Mouse (Mus musculus): Measurements from ENCODE around the gene Fdx1. TPM values are rescaled to one million over a fixed set of nuclear protein-coding genes. Genes with fewer than 3 reads are reported as not detected.
A peak's percentile ranks its signal among the peaks of the same experiment; 100 is the strongest.

Gene Fdx1
- total RNA-seq, 2 experiments from 2014 or later: 12.6 to 14.4 TPM

DNA sequence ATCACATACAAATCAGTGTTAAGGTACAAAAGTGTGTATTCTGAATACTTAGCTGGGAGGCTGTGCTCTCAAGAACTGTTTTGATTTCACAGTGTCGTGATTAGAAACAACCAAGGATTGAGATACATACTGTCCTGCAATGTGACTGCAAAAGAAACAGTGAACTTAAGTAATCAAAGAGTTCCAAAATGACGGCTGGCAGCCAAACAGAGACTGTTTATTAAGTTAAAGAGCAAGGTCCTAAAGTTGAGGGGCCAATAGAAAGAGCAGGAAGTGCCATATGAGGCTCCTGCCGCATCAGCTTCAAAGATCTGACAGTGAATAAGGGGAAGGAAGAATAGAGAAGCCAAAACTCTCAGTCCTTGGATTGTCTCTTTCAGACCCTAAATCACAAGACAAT, 10.5 kb upstream of the Fdx1 start:
- intact Hi-C loops (cut with DNase I): no loop called here
- DNase-seq (ENCODE audit: extremely low spot score in 1 of 2, low spot score in 2 of 2): no peak

GRCm38 (mm10) chr9:51966373-51966772, 3.0 kb upstream of the Fdx1 start:
- DNase-seq (ENCODE audit: extremely low spot score in 1 of 2, low spot score in 2 of 2): no peak
- intact Hi-C loops (cut with DNase I): no loop called here

- intact Hi-C loops (cut with DNase I): no loop called here
- DNase-seq (ENCODE audit: extremely low spot score in 1 of 2, low spot score in 2 of 2): no peak
Observed at GRCm38 (mm10) chr9:51964110-51964509, 754 bp upstream of the Fdx1 start.

DNA sequence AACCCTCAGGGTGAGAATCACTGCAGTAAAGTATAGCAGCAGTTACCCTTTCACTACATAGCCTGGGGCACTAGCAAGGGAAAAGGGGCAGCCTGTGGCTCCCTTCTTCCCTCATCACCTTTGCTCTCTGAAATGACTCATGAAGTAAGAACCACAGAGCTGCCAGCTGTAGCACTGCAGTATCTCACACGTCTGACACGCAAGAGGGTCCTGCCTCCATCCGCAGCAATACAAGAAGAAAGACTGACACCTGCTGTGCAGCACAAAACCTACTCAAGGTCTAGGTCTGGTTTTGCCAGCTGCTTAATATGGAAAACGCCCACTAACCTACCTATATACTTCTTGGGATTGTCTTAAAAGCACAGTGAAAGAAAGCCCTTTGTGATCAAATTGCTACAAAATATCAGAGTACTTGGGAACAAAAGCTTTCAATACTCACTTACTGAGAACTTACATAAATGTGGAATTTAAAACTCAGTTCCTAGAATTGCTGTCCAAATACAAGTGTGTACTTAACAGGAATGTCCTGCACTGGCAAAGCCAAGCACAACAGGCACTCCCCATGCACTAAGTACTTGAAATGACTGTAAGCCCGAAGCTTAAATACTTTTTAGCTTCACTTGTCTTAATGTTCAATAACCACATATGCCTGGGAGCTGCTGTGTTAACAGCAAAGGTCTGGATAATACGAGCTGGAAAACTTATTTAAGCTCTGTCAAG, 2.0 kb downstream of the Fdx1 start:
- intact Hi-C loops (cut with DNase I): no loop called here
- no peak for DNase-seq (ENCODE audit: extremely low spot score in 1 of 2, low spot score in 2 of 2)

DNA sequence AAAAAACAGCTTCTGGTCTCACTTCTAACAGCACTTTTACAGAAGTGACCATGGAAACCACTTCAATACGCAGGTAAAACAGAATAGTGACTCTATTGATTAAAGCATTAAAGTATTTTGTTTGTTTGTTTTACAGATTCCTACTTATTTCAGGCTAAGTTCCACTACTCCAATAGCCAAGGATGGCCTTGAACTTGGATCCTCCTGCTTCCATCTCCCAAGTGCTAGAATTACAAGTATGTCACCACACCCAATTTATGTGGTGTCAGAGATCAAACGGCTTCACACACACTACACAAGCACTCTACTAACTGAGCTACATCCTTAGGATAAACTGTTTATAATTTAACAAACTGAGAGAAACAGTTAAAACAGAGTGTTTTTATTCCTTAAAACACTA, 3.0 kb downstream of the Fdx1 start:
- intact Hi-C loops (cut with DNase I): no loop called here
- DNase-seq (ENCODE audit: extremely low spot score in 1 of 2, low spot score in 2 of 2): no peak

DNA sequence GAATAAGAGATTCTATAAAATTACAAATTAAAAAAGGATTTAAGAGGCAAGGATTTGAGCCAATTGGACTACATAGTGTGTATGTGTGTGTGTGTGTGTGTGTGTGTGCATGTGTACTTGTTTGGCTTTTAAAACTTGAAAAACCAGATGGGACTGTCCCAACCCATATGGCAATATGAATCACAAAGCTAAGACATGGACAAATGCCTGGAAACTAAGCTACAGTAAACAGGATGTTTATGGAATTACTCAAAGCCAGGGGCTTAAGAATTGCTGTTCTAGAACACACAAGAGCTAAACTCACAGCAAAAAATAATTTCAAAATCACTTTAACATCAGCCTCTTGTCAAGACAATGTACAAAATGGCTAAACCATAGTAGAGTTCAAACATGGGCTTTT, 4.4 kb downstream of the Fdx1 start:
- DNase-seq (ENCODE audit: extremely low spot score in 1 of 2, low spot score in 2 of 2): no peak

GRCm38 (mm10) chr9:51957025-51957424, 6.3 kb downstream of the Fdx1 start:
- no peak for DNase-seq (ENCODE audit: extremely low spot score in 1 of 2, low spot score in 2 of 2)
- intact Hi-C loops (cut with DNase I): no loop called here

More for the DNA sequence above, 4.4 kb downstream of the Fdx1 start:
- intact Hi-C loops (cut with DNase I): no loop called here

GRCm38 (mm10) chr9:51956484-51956883, 6.9 kb downstream of the Fdx1 start:
- DNase-seq (ENCODE audit: extremely low spot score in 1 of 2, low spot score in 2 of 2): no peak
- intact Hi-C loops (cut with DNase I): no loop called here

- intact Hi-C loops (cut with DNase I): no loop called here
- DNase-seq (ENCODE audit: extremely low spot score in 1 of 2, low spot score in 2 of 2): no peak
Observed at GRCm38 (mm10) chr9:51951337-51951736, 12.0 kb downstream of the Fdx1 start.

- intact Hi-C loops (cut with DNase I): no loop called here
- DNase-seq (ENCODE audit: extremely low spot score in 1 of 2, low spot score in 2 of 2): no peak
Observed at GRCm38 (mm10) chr9:51950667-51951066, 12.7 kb downstream of the Fdx1 start.

DNA sequence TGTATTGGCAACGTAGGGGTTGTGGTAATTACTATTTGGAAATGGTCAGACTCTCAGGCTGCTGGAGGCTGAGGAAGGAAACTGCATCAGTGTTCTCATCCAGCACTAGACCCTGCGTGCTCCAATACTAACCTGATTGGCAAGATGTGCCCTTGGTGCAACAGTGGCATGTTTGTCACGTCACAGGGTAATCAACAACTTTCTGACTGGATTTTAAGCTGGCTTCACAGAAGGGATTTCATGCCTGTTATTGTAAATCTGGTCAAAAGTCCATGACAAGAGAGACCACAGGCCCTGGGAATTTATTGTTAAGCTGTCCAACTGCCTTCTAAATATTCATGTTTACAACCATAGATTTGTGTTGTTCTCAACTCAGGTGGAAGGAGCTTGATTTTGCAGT, 13.1 kb downstream of the Fdx1 start:
- intact Hi-C loops (cut with DNase I): no loop called here

DNA sequence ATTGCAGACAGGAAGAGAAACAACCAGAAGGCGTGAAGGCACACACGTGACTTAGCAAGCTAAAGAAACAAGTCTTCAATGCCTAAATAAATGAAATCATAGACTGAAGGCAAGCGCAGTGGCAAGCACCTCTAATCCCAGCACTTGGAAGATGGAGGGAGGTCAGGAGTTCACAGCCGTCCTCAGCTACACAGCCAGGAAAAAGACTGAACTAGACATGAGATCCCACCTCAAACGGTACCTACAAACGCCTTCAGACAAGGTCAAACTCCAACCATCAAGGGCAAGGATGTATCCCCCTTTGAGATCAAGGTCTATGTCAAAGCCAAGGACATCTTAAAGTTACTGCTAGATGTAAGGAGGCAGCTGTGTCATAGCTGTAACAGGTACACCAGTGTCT, 19.4 kb downstream of the Fdx1 start:
- no peak for DNase-seq (ENCODE audit: extremely low spot score in 1 of 2, low spot score in 2 of 2)
- intact Hi-C loops (cut with DNase I): no loop called here

More for the DNA sequence above, 13.1 kb downstream of the Fdx1 start:
- DNase-seq (ENCODE audit: extremely low spot score in 1 of 2, low spot score in 2 of 2): no peak

DNA sequence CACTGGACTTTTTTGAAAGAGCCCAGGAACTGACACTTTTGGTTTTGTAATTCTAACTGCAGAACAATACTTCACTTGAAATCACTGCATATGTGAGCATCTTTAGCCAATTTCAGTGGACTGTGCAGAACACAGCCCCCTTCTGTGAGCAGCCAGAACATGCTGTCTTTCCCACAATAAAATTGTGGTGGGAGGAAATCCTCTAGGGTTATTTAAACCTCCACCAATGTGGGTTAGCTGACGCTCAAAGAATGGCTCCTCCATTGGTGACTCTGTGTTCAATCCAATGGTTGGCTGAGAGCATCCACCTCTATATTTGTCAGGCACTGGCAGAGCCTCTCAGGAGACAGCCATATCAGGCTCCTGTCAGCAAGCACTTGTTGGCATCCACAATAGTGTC, 28.7 kb downstream of the Fdx1 start:
- no peak for DNase-seq (ENCODE audit: extremely low spot score in 1 of 2, low spot score in 2 of 2)
- intact Hi-C loops (cut with DNase I): loop anchor here (10.0 kb wide), 1 partner anchor 770 kb away; the partner anchor contains the start of gene Gm32742

DNA sequence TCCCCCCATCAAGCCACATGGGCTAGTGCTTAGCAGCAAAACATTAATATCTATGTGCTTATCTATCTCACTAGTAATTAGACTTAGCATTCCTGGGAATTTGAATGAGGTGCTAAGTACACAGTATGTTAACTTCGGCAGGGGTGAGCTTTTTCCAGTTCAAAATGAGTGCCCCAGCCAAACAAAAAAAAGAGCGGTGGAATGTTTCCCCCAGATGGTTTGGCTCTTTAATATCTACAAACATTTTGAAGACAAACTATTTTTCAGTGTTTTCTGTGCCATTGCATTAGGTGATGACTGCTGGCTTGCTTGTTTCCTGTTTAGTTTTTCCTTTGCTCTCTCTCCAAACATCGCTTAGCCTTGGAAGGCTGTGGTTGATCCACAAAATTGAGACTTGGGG, 31.4 kb downstream of the Fdx1 start:
- DNase-seq (ENCODE audit: extremely low spot score in 1 of 2, low spot score in 2 of 2): no peak
- intact Hi-C loops (cut with DNase I): loop anchor here (10.0 kb wide), 1 partner anchor 767 kb away; the partner anchor contains the start of gene Gm32742

DNA sequence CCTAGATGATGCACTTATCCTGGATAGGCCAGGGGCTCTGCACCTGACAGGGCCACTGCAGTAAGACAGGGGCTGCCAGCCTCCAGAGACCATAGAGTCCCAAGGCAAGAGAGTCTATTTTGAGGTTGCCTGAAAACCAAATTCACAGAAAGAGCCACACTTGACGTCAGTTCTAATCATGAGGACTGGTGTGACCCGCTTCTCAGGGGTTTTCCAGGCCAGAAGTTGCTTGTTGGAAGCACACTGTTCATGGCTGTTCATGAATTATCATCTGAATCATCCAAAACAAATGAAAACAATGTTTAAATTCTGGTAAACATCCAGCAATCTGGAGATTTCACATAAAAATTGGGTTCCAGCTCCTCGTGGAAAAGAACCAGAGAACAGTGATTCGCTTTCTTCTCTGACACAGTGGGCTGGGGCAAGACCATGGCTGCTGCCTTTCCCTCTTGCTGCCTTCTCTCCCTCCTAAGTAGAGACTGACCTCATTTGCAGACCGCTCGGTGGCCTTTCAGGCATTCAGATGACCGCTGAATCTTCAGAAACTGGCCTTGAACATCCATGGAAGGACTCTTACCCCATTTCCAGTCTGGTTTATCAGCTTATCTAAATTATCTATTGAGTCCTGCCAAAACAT, 32.2 kb downstream of the Fdx1 start:
- no peak for DNase-seq (ENCODE audit: extremely low spot score in 1 of 2, low spot score in 2 of 2)
- intact Hi-C loops (cut with DNase I): loop anchor here (10.0 kb wide), 1 partner anchor 766 kb away; the partner anchor contains the start of gene Gm32742

DNA sequence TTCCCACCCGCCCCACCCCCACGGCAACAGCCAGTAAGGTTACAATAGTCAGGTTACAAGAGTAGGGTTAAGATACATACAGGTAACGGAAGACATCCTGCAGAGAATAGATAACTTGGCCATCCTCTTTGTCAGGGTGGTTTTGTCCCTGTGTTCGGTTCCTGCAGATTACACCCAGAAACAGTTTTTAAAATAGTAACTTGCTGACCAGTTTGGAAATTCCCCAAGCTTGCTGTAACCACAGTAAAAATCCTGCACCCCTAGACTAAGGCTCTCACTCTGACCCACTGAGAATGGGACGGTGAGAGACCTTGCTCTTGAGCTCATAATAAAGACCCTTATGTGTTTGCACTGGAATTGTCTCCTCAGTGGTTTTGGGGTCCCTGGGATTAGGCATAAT, 33.4 kb downstream of the Fdx1 start:
- intact Hi-C loops (cut with DNase I): loop anchor here (10.0 kb wide), 1 partner anchor 765 kb away; the partner anchor contains the start of gene Gm32742
- DNase-seq (ENCODE audit: extremely low spot score in 1 of 2, low spot score in 2 of 2): no peak

GRCm38 (mm10) chr9:51928659-51929058, 34.7 kb downstream of the Fdx1 start:
- no peak for DNase-seq (ENCODE audit: extremely low spot score in 1 of 2, low spot score in 2 of 2)
- intact Hi-C loops (cut with DNase I): no loop called here

DNA sequence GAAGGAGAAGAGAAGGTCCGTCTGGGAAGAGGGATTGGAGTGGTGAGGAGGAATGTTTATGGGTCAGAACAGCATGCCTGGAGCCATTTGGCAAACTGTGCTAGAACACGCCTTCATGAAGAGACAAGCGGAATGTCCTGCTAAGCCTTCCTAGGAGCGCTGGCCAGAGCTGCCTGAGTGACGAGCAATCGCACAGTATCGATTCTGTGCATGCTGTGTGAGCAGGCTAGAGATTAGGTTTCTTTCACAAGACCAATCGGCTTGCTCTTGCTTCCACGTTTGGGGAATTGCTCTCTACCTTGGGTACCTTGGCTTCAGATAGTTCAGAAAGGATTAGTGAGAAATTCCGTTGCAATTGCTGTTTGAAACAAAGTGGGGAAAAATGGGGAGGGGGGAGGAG, 35.2 kb downstream of the Fdx1 start:
- intact Hi-C loops (cut with DNase I): no loop called here
- DNase-seq (ENCODE audit: extremely low spot score in 1 of 2, low spot score in 2 of 2): peak in 1 of 2 experiments; percentile 33

- no peak for DNase-seq (ENCODE audit: extremely low spot score in 1 of 2, low spot score in 2 of 2)
- intact Hi-C loops (cut with DNase I): no loop called here
Observed at GRCm38 (mm10) chr9:51927680-51928079, 35.7 kb downstream of the Fdx1 start.

GRCm38 (mm10) chr9:51926629-51927028, 36.7 kb downstream of the Fdx1 start:
- intact Hi-C loops (cut with DNase I): no loop called here
- no peak for DNase-seq (ENCODE audit: extremely low spot score in 1 of 2, low spot score in 2 of 2)
